Mouse (Mus musculus) kidney, embryonic 15.5 days (tissue): Measurements from ENCODE around the gene Mrpl10. TPM values are rescaled to one million over a fixed set of nuclear protein-coding genes. Genes with fewer than 3 reads are reported as not detected.

ENCODE experiments used
- ATAC-seq: fragments of 200-750 bp; cut with Nextera tagmentation; replicated peaks from 2 replicates; pipeline ENCODE4 v1.8.0; 2017; ENCODE audit warnings: moderate TSS enrichment; ENCODE audit not compliant: low FRiP score
- H3K27ac ChIP-seq: fragments of 300-500 bp; sonication (generic); 2 replicates; pipeline ENCODE4 v1.5.1; 2015; ENCODE audit warnings: mild to moderate bottlenecking, inconsistent platforms
- H3K27me3 ChIP-seq: fragments of 300-500 bp; sonication (generic); 2 replicates; pipeline ENCODE4 v1.6.1; 2015; ENCODE audit warnings: inconsistent platforms
- H3K36me3 ChIP-seq: fragments of 300-500 bp; sonication (generic); 2 replicates; pipeline ENCODE4 v1.6.1; 2015; ENCODE audit warnings: inconsistent platforms
- H3K4me1 ChIP-seq: fragments of 300-500 bp; sonication (generic); 2 replicates; pipeline ENCODE4 v1.6.1; 2015; ENCODE audit warnings: inconsistent platforms
- H3K4me2 ChIP-seq: fragments of 300-500 bp; sonication (generic); 2 replicates; pipeline ENCODE4 v1.6.1; 2015; ENCODE audit warnings: moderate library complexity, mild to moderate bottlenecking, inconsistent platforms
- H3K4me3 ChIP-seq: fragments of 300-500 bp; sonication (generic); replicated peaks from 2 replicates; pipeline ENCODE4 v1.5.1; 2015; ENCODE audit warnings: mild to moderate bottlenecking, inconsistent platforms
- H3K9ac ChIP-seq: fragments of 300-500 bp; sonication (generic); 2 replicates; pipeline ENCODE4 v1.6.1; 2015; ENCODE audit warnings: mild to moderate bottlenecking, inconsistent platforms
- H3K9me3 ChIP-seq: fragments of 300-500 bp; sonication (generic); replicated peaks from 2 replicates; pipeline ENCODE4 v1.6.1; 2016; ENCODE audit warnings: inconsistent platforms
- WGBS: fragments of 180-500 bp; shearing (Covaris S2); methylation state at CpG from one replicate; pipeline ENCODE4 v1.1.7; 2015; ENCODE audit warnings: mixed read lengths; 5-methylcytosine and 5-hydroxymethylcytosine counted together
- polyA plus RNA-seq: library from polyadenylated mRNA; unstranded; fragments of >200 nt; fragmentation: Nextera tagmentation; extraction: Ambion mirVana; gene quantifications from 2 replicates; pipeline ENCODE4 v1.2.1, GENCODE M21; 2015

Mrpl10 gene
- polyA plus RNA-seq, 1 experiment from 2014 or later: 91.3 TPM

GRCm38 (mm10) chr11:97017696-97018582 is 23.4 kb upstream of the Mrpl10 start:
- Histone ChIP-seq H3K4me3 (peak overlapping the region; percentile 44), H3K36me3 (no peaks in the 10 kb centered on the region), H3K9ac (peak overlapping the region; percentile 35; the same call in 1 of the 2 replicates), H3K9me3 (no peaks in the 10 kb centered on the region), H3K27ac (no peak overlapping the region), H3K4me2 (peak overlapping the region; percentile 72), H3K27me3 (peaks cover 96% of the 10 kb centered on the region), H3K4me1 (peaks cover 50% of the 10 kb centered on the region)
- no peak for ATAC-seq
- WGBS: under 1% methylated on average over 36 of the region's 36 CpGs

- 0 out of 2 replicates have a peak, but pooled peaks have one; percentile 14 for ATAC-seq
- under 1% methylated on average over 52 of the region's 68 CpGs for WGBS
- H3K27me3 ChIP-seq: peaks cover 96% of the 10 kb centered on the region
- H3K9ac ChIP-seq: peak overlapping the region; percentile 35; the same call in 1 of the 2 replicates
- no peaks in the 10 kb centered on the region for H3K36me3 ChIP-seq
- no peak overlapping the region for H3K27ac ChIP-seq
- peak overlapping the region; percentile 72 for H3K4me2 ChIP-seq
- peak overlapping the region; percentile 44 for H3K4me3 ChIP-seq
- peaks cover 51% of the 10 kb centered on the region for H3K4me1 ChIP-seq
- no peaks in the 10 kb centered on the region for H3K9me3 ChIP-seq
Measured at GRCm38 (mm10) chr11:97018583-97019344, 22.6 kb upstream of the Mrpl10 start.

- ATAC-seq: no peak
- 9% methylated on average over 13 of the region's 13 CpGs for WGBS
Measured at GRCm38 (mm10) chr11:97019345-97019708, 22.0 kb upstream of the Mrpl10 start.

GRCm38 (mm10) chr11:97021121-97021765 is 20.1 kb upstream of the Mrpl10 start:
- peaks cover 82% of the 10 kb centered on the region for H3K27me3 ChIP-seq
- ATAC-seq: peak; percentile 20
- H3K4me2 ChIP-seq: peak overlapping the region; percentile 96
- peak overlapping the region; percentile 60 for H3K9ac ChIP-seq
- H3K27ac ChIP-seq: no peak overlapping the region
- peaks cover 70% of the 10 kb centered on the region for H3K4me1 ChIP-seq
- H3K9me3 ChIP-seq: no peaks in the 10 kb centered on the region
- 1% methylated on average over 27 of the region's 27 CpGs for whole genome bisulfite sequencing
- peak overlapping the region; percentile 57 for H3K4me3 ChIP-seq
- no peaks in the 10 kb centered on the region for H3K36me3 ChIP-seq

More at GRCm38 (mm10) chr11:97019345-97019708, 22.0 kb upstream of the Mrpl10 start:
- Histone ChIP-seq H3K9ac (no peak overlapping the region), H3K4me1 (peaks cover 52% of the 10 kb centered on the region), H3K27me3 (peaks cover 96% of the 10 kb centered on the region), H3K27ac (no peak overlapping the region), H3K4me2 (peak overlapping the region; percentile 72), H3K9me3 (no peaks in the 10 kb centered on the region), H3K4me3 (peak overlapping the region; percentile 44), H3K36me3 (no peaks in the 10 kb centered on the region)

- under 1% methylated on average over 50 of the region's 50 CpGs for WGBS
- ATAC-seq: peak; percentile 40
- Histone ChIP-seq H3K9ac (peak overlapping the region; percentile 60), H3K9me3 (no peaks in the 10 kb centered on the region), H3K27me3 (peaks cover 75% of the 10 kb centered on the region), H3K4me1 (peaks cover 71% of the 10 kb centered on the region), H3K4me3 (peak overlapping the region; percentile 57), H3K4me2 (peak overlapping the region; percentile 96), H3K27ac (no peak overlapping the region), H3K36me3 (no peaks in the 10 kb centered on the region)
Measured at GRCm38 (mm10) chr11:97021873-97022484, 19.4 kb upstream of the Mrpl10 start.

GRCm38 (mm10) chr11:97024977-97025376 is 16.4 kb upstream of the Mrpl10 start:
- no peak overlapping the region for H3K9ac ChIP-seq
- H3K9me3 ChIP-seq: no peaks in the 10 kb centered on the region

GRCm38 (mm10) chr11:97025721-97026344 is 15.5 kb upstream of the Mrpl10 start:
- peak; percentile 63; the same call in 1 of the 2 replicates for ATAC-seq
- 1% methylated on average over 17 of the region's 17 CpGs for WGBS
- peaks cover 38% of the 10 kb centered on the region for H3K27me3 ChIP-seq

More at GRCm38 (mm10) chr11:97024977-97025376, 16.4 kb upstream of the Mrpl10 start:
- Histone ChIP-seq H3K27me3 (peaks cover 47% of the 10 kb centered on the region), H3K4me1 (peaks cover 49% of the 10 kb centered on the region), H3K36me3 (no peaks in the 10 kb centered on the region), H3K4me2 (peak overlapping the region; percentile 53; the same call in 1 of the 2 replicates), H3K4me3 (no peak overlapping the region), H3K27ac (peak overlapping the region; percentile 93)
- WGBS: 48% methylated on average over 10 of the region's 10 CpGs
- no peak for ATAC-seq

GRCm38 (mm10) chr11:97029686-97030417 is 11.5 kb upstream of the Mrpl10 start, which contains the start of gene Scrn2:
Gene Scrn2 (plus strand): TSS chr11:97029938.
- H3K4me1 ChIP-seq: peaks cover 28% of the 10 kb centered on the region
- H3K4me3 ChIP-seq: peak within 1 kb of the TSS; percentile 69
- H3K9me3 ChIP-seq: no peaks in the 10 kb centered on the region
- no peaks in the 10 kb centered on the region; the same call in 1 of the 2 replicates for H3K27me3 ChIP-seq
- ATAC-seq: peak; percentile 71
- peak within 1 kb of the TSS; percentile 93 for H3K27ac ChIP-seq
- 0% methylated on average over 25 of the region's 25 CpGs for WGBS
- peak within 1 kb of the TSS; percentile 78 for H3K9ac ChIP-seq
- peaks cover 16% of the 10 kb centered on the region for H3K36me3 ChIP-seq
- peak within 1 kb of the TSS; percentile 90 for H3K4me2 ChIP-seq

More at GRCm38 (mm10) chr11:97025721-97026344, 15.5 kb upstream of the Mrpl10 start:
- Histone ChIP-seq H3K4me1 (peaks cover 54% of the 10 kb centered on the region), H3K9me3 (no peaks in the 10 kb centered on the region), H3K4me3 (peak overlapping the region; percentile 29), H3K36me3 (no peaks in the 10 kb centered on the region), H3K27ac (peak overlapping the region; percentile 93), H3K4me2 (peak overlapping the region; percentile 53), H3K9ac (peak overlapping the region; percentile 38)

- Histone ChIP-seq H3K9ac (peak overlapping the region; percentile 78), H3K27ac (peak overlapping the region; percentile 93), H3K36me3 (peaks cover 16% of the 10 kb centered on the region), H3K27me3 (no peaks in the 10 kb centered on the region), H3K9me3 (no peaks in the 10 kb centered on the region), H3K4me2 (peak overlapping the region; percentile 90), H3K4me1 (peaks cover 22% of the 10 kb centered on the region), H3K4me3 (peak overlapping the region; percentile 69)
- no peak for ATAC-seq
- WGBS: 11% methylated on average over 15 of the region's 15 CpGs
Measured at GRCm38 (mm10) chr11:97030426-97030825, 10.9 kb upstream of the Mrpl10 start.

- Histone ChIP-seq H3K4me3 (no peak overlapping the region), H3K36me3 (peaks cover 16% of the 10 kb centered on the region), H3K27ac (no peak overlapping the region), H3K4me2 (no peak overlapping the region), H3K9me3 (no peaks in the 10 kb centered on the region), H3K27me3 (no peaks in the 10 kb centered on the region), H3K9ac (no peak overlapping the region), H3K4me1 (peaks cover 18% of the 10 kb centered on the region)
- ATAC-seq: no peak
- WGBS: 70% methylated on average over 12 of the region's 12 CpGs
Measured at GRCm38 (mm10) chr11:97031977-97032376, 9.4 kb upstream of the Mrpl10 start.
